Mouse (Mus musculus) A20 (cell line): ENCODE measurements around the gene Fbn1.

Source experiments
- DNase-seq: peaks from one replicate; pipeline ENCODE4 v3.0.0-alpha.2; 2011; ENCODE audit warnings: low read depth, low spot score

Gene Fbn1

GRCm38 (mm10) chr2:125507893-125508292 is at the start of gene Fbn1:
Gene Fbn1 (minus strand): TSS chr2:125507993.
- DNase-seq = no peak

GRCm38 (mm10) chr2:125555830-125556229 is 48.0 kb upstream of the Fbn1 start:
- DNase-seq = peak; percentile 72

GRCm38 (mm10) chr2:125548806-125549578 is 41.2 kb upstream of the Fbn1 start:
- no peak for DNase-seq

GRCm38 (mm10) chr2:125544986-125545385 is 37.2 kb upstream of the Fbn1 start:
- DNase-seq = no peak

- DNase-seq = no peak
Measured at GRCm38 (mm10) chr2:125543646-125544045, 35.9 kb upstream of the Fbn1 start.

GRCm38 (mm10) chr2:125541451-125541850 is 33.7 kb upstream of the Fbn1 start:
- no peak for DNase-seq

- no peak for DNase-seq
Measured at GRCm38 (mm10) chr2:125540579-125540978, 32.8 kb upstream of the Fbn1 start.

GRCm38 (mm10) chr2:125539640-125540039 is 31.8 kb upstream of the Fbn1 start:
- DNase-seq = no peak

- no peak for DNase-seq
Measured at GRCm38 (mm10) chr2:125530665-125531064, 22.9 kb upstream of the Fbn1 start.

- no peak for DNase-seq
Measured at GRCm38 (mm10) chr2:125526566-125526965, 18.8 kb upstream of the Fbn1 start.

- DNase-seq = no peak
Measured at GRCm38 (mm10) chr2:125525484-125525883, 17.7 kb upstream of the Fbn1 start.

GRCm38 (mm10) chr2:125516594-125516993 is 8.8 kb upstream of the Fbn1 start:
- no peak for DNase-seq

GRCm38 (mm10) chr2:125515291-125516057 is 7.7 kb upstream of the Fbn1 start:
- DNase-seq = no peak

- DNase-seq = no peak
Measured at GRCm38 (mm10) chr2:125514391-125514790, 6.6 kb upstream of the Fbn1 start.

- DNase-seq = no peak
Measured at GRCm38 (mm10) chr2:125512544-125512943, 4.8 kb upstream of the Fbn1 start.

- no peak for DNase-seq
Measured at GRCm38 (mm10) chr2:125511898-125512297, 4.1 kb upstream of the Fbn1 start.

GRCm38 (mm10) chr2:125510752-125511151 is 3.0 kb upstream of the Fbn1 start:
- no peak for DNase-seq

GRCm38 (mm10) chr2:125508381-125508780 is 588 bp upstream of the Fbn1 start:
- no peak for DNase-seq

- DNase-seq = no peak
Measured at GRCm38 (mm10) chr2:125506316-125507054, 1.3 kb downstream of the Fbn1 start.

GRCm38 (mm10) chr2:125505746-125506315 is 2.0 kb downstream of the Fbn1 start:
- DNase-seq = no peak

- no peak for DNase-seq
Measured at GRCm38 (mm10) chr2:125505006-125505745, 2.6 kb downstream of the Fbn1 start, which contains the start of gene Gm9913. Gene Gm9913 (plus strand): TSS chr2:125505089.
